Mouse (Mus musculus) embryonic fibroblast, embryonic 13.5 days (primary cell): ENCODE results near the gene Cdk14.

Experiments
- CTCF ChIP-seq: IDR thresholded peaks from 2 replicates; pipeline ENCODE4 v1.5.1; 2011; ENCODE audit warnings: mild to moderate bottlenecking, control low read depth, low read length, moderate library complexity, borderline replicate concordance; ENCODE audit not compliant: insufficient read depth
- POLR2A ChIP-seq: IDR thresholded peaks from 2 replicates; pipeline ENCODE4 v1.6.1; 2011; ENCODE audit warnings: low read depth, mild to moderate bottlenecking, control low read depth, low read length, moderate library complexity

DNA sequence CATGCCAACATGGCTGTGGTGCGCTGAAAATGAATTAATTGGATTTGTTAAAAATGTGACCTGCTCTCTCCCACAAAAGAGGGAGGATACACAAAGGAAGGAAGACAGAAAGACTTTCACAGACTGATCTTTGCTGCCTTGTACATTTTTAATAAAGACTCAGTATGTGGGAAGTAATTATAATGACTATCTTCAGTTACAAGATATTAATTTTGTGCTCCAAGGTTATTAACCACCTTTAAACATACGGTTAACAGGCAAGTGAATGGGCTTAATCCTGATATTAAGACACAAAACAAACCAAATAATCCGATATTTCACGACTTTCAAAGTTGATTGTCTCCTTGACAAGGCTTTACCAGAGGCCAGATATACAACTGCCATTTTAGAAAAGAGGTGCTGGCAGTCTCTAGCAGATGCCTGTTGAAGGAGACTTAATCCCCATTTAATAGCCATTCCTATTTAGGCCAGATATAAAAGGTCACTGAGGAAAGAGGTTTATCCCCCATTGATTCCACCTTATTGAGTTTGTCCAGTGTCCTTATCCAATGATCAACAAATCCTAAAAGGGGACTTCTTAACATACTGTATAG lies 411.9 kb downstream of the Cdk14 start:
- TF ChIP-seq POLR2A: no peak
- no peak for TF ChIP-seq CTCF
